Mouse (Mus musculus) activated CD4-positive, CD25-positive, alpha-beta regulatory T cell, adult 4 months (primary cell): ENCODE measurements around the gene Slc30a2. TPM values are rescaled to one million over a fixed set of nuclear protein-coding genes. Genes with fewer than 3 reads are reported as not detected.
A peak's percentile ranks its signal among the peaks of the same experiment; 100 is the strongest.
"Not testable (repeated sequence)": the region's sequence is repeated elsewhere in the genome, so short reads cannot be mapped to it uniquely, and the experiment has no call there.

Experiments used
- ATAC-seq: one replicate; pipeline ENCODE4 v1.8.0; 2017
- polyA plus RNA-seq, 2 experiments: library from polyadenylated mRNA; unstranded; fragments of 100-300 nt; shearing (Covaris generic); gene quantifications; one replicate each; pipeline ENCODE4 v1.2.1; 2017

The Slc30a2 gene
- polyA plus RNA-seq, 2 experiments from 2014 or later, result 0.24 to 0.85 TPM

DNA sequence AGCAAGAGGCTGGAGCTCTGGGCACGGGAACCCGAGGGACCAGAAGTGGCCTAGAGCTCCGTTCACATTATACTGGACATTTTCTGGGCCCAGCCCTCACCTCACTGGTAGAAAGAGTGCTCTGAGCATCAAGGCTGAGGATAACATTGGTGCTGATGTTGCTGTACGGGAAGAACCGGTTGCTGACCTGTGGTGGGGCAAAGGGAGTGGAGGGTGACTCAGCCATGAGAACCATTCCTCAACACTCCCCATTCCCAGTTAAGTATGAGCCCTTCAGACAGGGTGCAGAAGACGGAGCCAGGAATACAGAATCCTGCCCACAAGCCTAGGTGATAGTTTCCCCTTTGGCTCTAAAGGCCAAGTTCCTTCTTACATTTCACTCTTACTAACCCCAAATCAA lies 16.7 kb downstream of the Slc30a2 start:
- ATAC-seq, result no peak

DNA sequence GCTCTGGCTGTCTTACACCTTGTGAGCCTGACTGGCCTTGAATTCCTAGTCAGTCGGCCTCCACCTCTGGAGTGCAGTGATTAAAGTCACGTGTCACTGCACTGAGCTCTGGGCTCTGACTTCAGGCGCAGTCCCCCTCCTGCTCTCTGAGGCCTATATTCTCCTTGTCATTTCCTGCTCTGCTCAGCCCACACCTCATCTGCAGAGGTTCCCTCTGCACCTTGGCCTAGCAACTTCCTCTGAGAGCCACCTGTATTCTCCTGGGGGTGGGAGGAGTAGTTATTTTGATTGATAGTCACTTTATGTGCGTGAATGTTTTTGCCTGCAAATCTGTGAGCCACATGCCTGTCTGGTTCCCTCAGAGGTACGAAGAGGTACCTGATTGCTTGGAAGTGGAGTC lies 18.2 kb downstream of the Slc30a2 start:
- peak; percentile 66 for ATAC-seq

DNA sequence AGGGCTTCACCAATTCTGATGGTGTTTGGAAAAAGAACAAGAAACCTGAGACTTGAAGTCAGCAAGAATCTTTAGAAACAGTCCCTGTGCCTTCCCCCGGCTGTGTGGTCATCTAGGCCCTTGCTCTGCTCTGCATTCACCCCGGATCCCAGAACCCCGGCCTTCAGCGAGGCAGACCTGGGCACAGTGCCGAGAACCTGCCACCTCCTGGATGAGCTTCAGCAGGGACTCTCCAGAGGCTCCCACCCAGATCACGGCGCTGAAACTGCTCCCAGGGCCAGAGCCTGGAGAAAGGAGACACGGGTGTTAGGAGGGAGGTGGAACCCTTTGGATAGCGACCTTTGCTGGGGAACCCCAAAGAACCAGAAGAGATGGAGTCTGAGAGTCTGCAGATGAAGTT lies 19.1 kb downstream of the Slc30a2 start:
- no peak for ATAC-seq

GRCm38 (mm10) chr4:134362586-134362985 lies 19.6 kb downstream of the Slc30a2 start:
- peak; percentile 82 for ATAC-seq

GRCm38 (mm10) chr4:134365280-134365679 lies 22.3 kb downstream of the Slc30a2 start:
- ATAC-seq, result no peak

DNA sequence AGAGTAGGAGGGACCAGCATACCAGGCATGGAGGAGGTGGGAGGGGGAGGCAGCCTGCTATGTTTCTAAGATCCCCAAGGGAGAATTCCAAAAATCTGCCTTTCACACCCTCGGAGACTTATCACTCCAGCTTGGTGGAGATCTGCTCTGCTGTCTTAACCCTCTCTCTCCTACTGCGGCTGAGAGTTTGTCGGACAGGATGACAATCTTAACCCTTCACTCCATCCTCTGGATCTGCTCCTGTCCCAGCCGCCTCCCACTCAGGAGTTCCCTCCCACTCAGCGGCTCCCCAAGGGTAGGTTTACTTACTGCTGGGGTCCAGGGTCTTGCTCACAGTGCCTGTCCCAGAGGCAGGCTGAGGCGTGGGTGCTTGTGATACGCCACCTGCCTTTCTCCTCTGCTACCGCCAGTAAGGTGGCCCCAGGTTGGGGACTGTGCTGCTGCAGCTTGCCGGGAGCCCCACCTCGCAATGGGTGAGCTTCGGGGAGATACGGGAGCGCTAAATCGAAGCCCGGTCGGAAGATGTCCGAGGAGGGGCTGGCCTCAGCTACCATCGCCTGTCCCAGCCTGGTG lies 27.8 kb downstream of the Slc30a2 start:
- ATAC-seq, result no peak

DNA sequence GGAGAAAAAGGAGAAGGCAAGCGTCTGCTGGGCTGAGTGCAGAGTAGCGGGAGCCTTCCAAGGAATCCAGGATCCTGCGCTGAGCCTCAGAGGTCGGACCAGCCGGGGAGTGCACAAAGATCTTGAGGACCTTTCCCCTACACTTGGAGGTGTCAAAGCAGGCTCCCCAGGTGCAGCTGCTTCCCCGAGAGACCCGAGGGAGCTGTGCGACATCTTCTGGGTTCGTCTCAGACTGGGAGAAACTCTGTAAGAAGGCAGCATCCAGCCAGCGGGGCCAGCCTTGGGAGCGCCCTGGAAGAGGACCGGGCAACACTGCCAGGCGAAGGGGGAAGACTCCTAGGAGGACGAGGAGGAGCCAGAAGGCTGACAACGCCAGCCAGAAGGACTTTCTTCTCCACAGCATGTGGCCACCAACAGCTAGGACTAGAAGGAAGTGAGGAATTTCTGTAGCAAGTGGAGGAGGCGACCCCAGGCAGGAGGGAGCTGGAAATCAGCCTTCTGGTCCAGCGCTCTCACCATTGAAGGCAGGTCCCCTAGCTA lies 28.4 kb downstream of the Slc30a2 start:
- no peak for ATAC-seq

GRCm38 (mm10) chr4:134372294-134372747 lies 29.3 kb downstream of the Slc30a2 start:
- peak; percentile 94 for ATAC-seq

DNA sequence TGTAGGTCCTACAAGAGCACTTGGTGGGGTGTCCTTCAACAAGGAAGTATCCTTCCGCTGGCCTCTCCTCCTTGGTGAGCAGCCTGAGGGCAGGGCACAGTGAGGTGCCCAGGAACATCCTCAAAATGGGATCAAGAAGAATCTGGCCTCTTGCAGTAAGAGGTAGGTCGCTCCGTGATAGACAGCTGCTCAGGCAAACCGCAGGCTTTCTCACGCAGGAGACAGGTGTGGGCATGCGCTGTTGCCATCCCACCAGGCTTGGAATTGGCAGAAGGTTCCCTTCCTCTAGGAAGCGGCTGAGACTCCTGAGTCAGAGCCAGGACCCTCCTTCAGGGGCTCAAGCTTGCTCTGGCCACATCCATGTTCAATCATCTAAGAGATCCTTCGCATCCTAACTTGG lies 30.3 kb downstream of the Slc30a2 start:
- ATAC-seq, result no peak

- no peak for ATAC-seq
Observed at GRCm38 (mm10) chr4:134374306-134374705, 31.3 kb downstream of the Slc30a2 start.

DNA sequence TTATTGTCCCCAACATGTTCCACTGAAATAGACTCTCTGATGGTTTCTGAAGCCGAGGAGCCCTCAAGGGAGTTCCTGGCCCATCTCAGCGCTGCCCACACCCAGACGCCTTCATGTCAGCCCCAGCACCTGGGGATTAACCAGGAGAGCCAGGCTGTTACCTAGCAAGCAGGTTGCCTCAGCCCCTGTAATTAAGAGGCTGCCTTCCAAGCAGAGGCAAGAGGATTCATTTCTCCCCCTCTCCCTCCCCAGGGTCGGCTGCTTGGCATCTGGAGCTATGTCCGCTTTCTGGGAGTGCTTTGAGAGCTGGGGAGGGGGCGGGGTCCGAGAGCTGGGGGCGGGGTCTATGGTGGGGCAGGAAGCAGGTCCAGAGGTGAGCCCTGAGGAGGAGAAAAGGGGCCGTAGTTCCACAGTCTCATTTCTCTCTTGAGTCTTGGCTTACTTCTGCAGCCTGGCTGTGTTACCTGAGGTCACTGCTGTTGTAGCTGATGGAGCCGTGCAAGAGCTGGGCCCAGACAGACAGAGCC lies 35.2 kb downstream of the Slc30a2 start:
- no peak for ATAC-seq

GRCm38 (mm10) chr4:134379510-134379909 lies 36.5 kb downstream of the Slc30a2 start:
- ATAC-seq, result no peak

GRCm38 (mm10) chr4:134383750-134384149 lies 40.8 kb downstream of the Slc30a2 start, which contains the start of gene Extl1:
TSS of gene Extl1 (minus strand) at chr4:134383850.
- not testable (repeated sequence) for ATAC-seq

DNA sequence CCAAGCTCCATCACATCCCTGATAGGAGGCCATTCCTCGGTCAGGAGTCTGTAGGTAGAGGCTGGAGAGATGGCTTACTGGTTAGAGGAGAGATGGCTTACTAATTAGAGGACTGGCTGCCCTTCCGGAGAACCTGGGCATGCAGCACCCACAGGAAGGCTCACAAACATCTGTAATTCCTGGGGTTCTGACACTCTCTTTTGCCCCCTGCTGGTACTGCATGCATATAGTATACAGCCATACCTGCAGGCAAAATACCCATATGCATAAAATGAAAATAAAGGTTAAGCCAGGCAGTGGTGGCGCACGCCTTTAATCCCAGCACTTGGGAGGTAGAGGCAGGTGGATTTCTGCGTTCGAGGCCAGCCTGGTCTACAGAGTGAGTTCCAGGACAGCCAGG lies 44.3 kb downstream of the Slc30a2 start:
- no peak for ATAC-seq

DNA sequence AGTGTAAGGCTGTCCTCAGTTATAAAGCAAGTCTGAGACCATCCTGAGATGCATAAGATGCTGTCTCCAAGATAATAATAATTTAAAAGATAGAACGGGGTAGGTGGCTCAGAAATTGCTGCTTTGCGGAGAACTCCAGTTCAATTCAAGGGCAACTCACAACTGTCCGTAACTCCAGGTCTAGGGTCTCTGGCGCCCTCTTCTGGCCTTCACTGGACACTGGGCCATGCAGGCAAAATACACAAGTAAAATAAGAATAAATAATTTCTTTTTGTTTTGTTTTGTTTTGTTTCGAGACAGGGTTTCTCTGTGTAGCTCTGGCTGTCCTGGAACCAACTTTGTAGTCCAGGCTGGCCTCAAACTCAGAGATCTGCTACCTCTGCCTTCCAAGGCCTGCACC lies 45.4 kb downstream of the Slc30a2 start:
- no peak for ATAC-seq

DNA sequence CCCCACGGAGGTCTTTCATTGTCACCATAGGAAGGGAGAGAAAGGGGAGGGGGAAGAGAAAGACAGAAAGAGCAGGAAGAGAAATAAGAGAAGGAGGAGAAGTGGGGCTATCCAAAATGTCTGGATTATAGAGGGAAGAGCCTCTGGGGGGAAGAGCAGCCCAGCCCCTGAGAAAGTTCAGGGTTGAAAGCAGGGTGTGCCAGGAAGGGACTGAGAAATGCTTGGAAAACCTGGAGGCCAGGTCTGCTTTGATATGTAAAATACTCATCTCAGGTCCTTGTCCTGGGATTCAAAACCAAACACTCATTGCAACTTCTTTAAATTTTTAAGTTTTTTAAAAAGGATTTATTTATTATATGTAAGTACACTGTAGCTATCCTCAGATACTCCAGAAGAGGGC lies 48.7 kb downstream of the Slc30a2 start:
- ATAC-seq, result no peak

DNA sequence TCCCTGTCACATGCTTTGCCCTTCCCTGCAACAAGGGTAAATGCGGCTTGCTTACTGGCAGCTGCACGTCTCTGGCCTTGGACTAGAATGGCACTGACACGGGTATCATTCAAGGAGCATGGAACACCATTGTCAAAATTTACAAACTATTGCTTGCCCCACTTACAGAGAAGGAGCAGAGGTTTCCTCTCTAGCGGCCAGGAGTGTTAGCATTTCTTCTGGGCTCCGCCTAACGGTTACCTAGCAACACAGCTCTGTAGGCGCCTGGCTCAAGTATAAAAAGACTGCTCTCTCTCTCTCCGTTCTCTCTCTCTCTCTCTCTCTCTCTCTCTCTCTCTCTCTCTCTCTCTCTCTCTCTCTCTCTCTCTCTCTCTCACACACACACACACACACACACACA lies 49.6 kb downstream of the Slc30a2 start:
- ATAC-seq, result no peak

DNA sequence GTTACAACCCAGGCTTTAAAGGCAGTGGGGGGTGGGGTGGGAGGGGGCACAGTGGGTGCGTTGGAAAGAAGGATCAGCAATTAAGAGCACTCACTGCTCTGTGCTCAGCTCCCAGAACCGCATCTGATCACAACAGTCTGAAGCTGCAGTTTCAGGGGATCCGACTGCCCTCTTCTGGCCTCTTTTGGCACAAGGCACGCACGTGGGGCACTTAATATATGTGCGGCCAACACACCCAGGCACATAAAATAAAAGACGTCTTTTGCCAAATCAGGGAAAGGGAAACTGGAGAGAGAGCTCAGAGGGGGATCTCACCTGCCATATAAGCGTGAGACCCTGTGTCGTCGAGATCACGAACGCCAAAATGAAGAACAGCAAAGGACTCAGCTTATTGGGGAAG lies 50.0 kb downstream of the Slc30a2 start:
- ATAC-seq, result no peak

GRCm38 (mm10) chr4:134395142-134395541 lies 52.2 kb downstream of the Slc30a2 start:
- ATAC-seq, result no peak

GRCm38 (mm10) chr4:134395977-134396825 lies 53.2 kb downstream of the Slc30a2 start, which contains the start of gene Pafah2:
TSS of gene Pafah2 (plus strand) at chr4:134396320.
- ATAC-seq, result peak; percentile 100

GRCm38 (mm10) chr4:134397121-134397520 lies 54.1 kb downstream of the Slc30a2 start:
- ATAC-seq, result no peak

DNA sequence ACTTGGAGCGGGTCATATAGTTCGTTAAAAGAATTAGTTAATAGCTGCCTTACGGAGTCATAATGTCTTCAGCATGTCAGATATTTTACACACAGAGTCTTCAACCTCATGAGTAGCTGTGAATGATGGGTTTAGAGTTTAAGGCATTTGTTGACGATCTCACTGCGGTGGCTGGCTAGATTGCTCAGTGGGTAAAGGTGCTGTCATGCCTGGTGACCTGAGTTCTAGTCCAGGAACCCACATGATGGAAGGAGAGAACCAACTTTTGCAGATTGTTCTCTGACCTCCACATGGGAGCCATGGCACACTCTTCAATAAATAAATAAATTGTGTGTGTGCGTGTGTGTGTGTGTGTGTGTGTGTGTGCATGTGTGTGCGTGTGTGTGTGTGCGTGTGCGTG lies 54.8 kb downstream of the Slc30a2 start:
- ATAC-seq, result no peak

DNA sequence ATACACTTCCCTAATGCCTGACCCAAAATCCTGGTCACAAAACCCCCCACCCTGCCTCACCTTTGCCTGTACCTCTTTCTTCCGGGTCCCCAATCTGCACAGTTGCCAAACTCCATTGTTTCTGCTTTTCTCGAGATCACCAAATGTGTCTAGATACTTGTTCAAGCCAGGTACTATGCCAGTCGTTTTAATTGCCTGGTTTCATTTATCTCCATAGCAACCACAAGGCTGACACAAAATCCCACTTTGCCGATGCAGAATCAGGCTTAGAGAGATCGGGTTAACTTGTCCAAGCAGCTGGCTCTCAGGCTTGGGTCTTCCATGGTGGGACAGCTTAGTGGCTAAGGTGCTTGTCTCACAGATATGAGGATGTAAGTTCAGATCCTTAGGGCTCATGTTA lies 57.2 kb downstream of the Slc30a2 start:
- ATAC-seq, result no peak
